Mouse (Mus musculus): Measurements from ENCODE around the gene Sst.

The Sst gene

DNA sequence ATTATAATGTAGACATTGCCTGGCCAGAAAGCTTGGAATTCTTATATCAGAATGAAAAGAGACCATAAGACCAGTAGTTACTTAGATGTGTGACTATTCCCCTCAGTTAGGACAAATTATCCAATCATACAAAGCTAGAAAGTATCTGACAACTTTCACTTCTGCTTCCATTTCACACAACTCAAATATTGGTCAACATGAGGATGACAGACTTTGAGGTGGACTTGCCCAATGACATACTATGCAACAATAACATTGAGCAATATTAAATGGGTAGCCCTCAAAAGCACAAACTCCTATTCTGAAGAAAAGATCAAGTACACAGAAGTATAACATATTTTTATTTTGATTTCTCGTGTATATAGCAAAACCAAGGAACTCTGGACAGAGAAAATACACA is 35.5 kb downstream of the Sst start:
- DNase-seq, result no peak

- DNase-seq, result no peak
Measured at GRCm38 (mm10) chr16:23849720-23850119, 41.0 kb downstream of the Sst start.

GRCm38 (mm10) chr16:23849176-23849575 is 41.6 kb downstream of the Sst start:
- no peak for DNase-seq

DNA sequence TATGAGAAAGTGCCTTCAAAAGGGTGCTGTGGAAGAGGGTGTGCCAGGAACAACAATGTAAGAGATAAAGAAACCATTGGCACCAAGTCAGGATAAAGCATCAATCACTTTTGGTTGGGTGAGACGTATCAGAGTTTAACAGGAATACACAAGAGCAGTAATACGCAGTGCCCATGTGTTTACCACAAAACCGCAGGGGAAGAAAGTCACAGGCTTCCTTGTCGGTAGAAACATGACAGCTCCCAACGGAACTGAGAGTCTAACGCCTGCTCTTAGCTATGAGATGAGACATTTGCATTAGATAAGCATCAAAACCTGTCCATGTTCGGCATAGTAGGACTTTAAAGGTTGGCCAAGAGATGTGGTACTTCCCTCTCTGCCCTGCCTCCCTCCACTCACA is 46.1 kb downstream of the Sst start:
- DNase-seq, result no peak

DNA sequence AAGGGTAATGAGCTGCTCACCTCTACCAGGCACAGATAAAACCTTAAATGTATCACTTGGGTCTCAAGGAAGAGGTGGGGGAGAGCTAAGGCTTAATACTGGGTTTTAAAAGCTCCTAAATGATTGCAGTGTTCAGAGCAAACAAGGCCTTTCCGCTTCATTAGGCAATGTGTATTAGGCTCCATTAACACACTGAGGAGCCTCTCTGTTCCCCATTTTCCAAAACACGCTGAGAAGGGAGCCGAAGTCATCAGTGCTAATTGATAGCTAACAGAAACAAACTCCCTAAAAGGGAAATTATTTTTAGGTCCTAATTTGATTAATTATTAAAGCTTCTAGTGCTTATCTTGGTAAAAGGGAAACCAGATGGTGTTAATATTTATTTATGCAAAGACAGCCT is 48.1 kb downstream of the Sst start:
- no peak for DNase-seq
